Mouse (Mus musculus): ENCODE measurements around the gene Taco1. TPM values are rescaled to one million over a fixed set of nuclear protein-coding genes. Genes with fewer than 3 reads are reported as not detected.
A peak's percentile ranks its signal among the peaks of the same experiment; 100 is the strongest.

Taco1 gene
- polyA plus RNA-seq, 1 experiment from 2014 or later = 8.8 TPM

- Histone ChIP-seq H3K4me1 (replicated peaks; ENCODE audit: control insufficient read depth, insufficient read depth, low read length) (no peaks in the 10 kb centered on the region), H3K36me3 (ENCODE audit: control insufficient read depth, insufficient read depth, low read length) (peaks cover 10% of the 10 kb centered on the region; the same call in 1 of the 2 replicates), H3K9ac (ENCODE audit: low read length) (no peak overlapping the region), H3K4me3 (ENCODE audit: low read depth, low read length) (no peak overlapping the region), H3K9me3 (ENCODE audit: control insufficient read depth, low read length) (no peaks in the 10 kb centered on the region), H3K27ac (ENCODE audit: low read depth, low read length) (no peak overlapping the region), H3K27me3 (ENCODE audit: control insufficient read depth, insufficient read depth, low read length) (no peaks in the 10 kb centered on the region), H3K4me2 (ENCODE audit: low read depth, low read length, severe bottlenecking) (no peak overlapping the region)
- ATAC-seq (replicated peaks; ENCODE audit: low FRiP score) = no peak
- no peak for DNase-seq (ENCODE audit: low spot score)
- 95% methylated on average over 8 of the region's 8 CpGs for WGBS
Measured at GRCm38 (mm10) chr11:106054600-106054999, 11.3 kb upstream of the Taco1 start.

DNA sequence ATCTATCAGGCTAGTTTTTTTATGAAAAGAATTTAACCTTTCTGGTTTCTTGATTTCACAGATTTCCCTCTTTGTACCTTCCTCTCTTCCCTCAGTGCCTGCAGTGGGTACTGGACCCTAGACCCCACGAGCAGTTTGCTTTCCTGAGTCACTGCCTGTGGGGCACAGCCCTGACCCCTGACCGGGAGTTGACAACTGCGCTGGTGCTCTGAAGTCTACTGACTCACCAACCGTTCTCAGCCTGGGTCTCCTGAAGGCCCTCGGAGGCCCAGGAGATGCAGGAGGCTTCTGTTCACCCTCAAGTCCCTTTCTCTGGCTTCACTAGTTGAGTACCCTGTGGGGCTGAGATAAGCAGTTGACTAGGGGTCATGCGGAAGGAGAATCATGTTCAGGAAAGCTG is 10.5 kb upstream of the Taco1 start:
- 93% methylated on average over 6 of the region's 6 CpGs for WGBS
- no peak overlapping the region for H3K9ac ChIP-seq (ENCODE audit: low read length)
- no peak overlapping the region for H3K4me3 ChIP-seq (ENCODE audit: low read depth, low read length)
- H3K27ac ChIP-seq (ENCODE audit: low read depth, low read length) = no peak overlapping the region
- no peaks in the 10 kb centered on the region for H3K9me3 ChIP-seq (ENCODE audit: control insufficient read depth, low read length)
- peaks cover 10% of the 10 kb centered on the region; the same call in 1 of the 2 replicates for H3K36me3 ChIP-seq (ENCODE audit: control insufficient read depth, insufficient read depth, low read length)
- H3K27me3 ChIP-seq (ENCODE audit: control insufficient read depth, insufficient read depth, low read length) = no peaks in the 10 kb centered on the region
- H3K4me2 ChIP-seq (ENCODE audit: low read depth, low read length, severe bottlenecking) = no peak overlapping the region
- H3K4me1 ChIP-seq (replicated peaks; ENCODE audit: control insufficient read depth, insufficient read depth, low read length) = no peaks in the 10 kb centered on the region
- no peak for ATAC-seq (replicated peaks; ENCODE audit: low FRiP score)
- no peak for DNase-seq (ENCODE audit: low spot score)

GRCm38 (mm10) chr11:106056819-106057491 is 8.9 kb upstream of the Taco1 start:
- ATAC-seq (replicated peaks; ENCODE audit: low FRiP score) (no peak), DNase-seq (ENCODE audit: low spot score) (no peak)
- Histone ChIP-seq H3K36me3 (ENCODE audit: control insufficient read depth, insufficient read depth, low read length) (peaks cover 10% of the 10 kb centered on the region; the same call in 1 of the 2 replicates), H3K9me3 (ENCODE audit: control insufficient read depth, low read length) (no peaks in the 10 kb centered on the region), H3K4me1 (replicated peaks; ENCODE audit: control insufficient read depth, insufficient read depth, low read length) (no peaks in the 10 kb centered on the region), H3K27ac (ENCODE audit: low read depth, low read length) (no peak overlapping the region), H3K4me2 (ENCODE audit: low read depth, low read length, severe bottlenecking) (no peak overlapping the region), H3K4me3 (ENCODE audit: low read depth, low read length) (no peak overlapping the region), H3K9ac (ENCODE audit: low read length) (no peak overlapping the region), H3K27me3 (ENCODE audit: control insufficient read depth, insufficient read depth, low read length) (no peaks in the 10 kb centered on the region)
- 94% methylated on average over 8 of the region's 8 CpGs for WGBS

DNA sequence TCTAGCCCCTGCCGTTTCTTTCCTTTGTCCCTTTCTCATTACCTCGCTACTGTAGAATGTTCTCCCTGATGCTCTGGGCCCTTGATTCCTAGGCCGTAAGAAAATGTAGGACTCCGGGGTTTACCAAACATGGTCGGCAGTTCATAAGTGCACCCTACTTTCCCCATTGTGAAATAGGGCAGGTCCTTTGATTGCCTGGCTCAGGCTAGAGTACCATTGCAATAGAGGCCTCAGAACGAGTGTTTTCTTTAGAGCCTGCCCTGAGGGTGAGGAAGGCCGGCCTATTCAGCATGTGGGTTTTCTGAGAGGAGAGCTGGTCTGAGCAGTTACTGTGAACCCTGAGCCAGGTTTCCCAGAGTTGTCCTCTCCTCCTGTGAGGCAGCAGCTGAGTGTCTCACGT is 7.8 kb upstream of the Taco1 start:
- no peak for ATAC-seq (replicated peaks; ENCODE audit: low FRiP score)
- Histone ChIP-seq H3K4me2 (ENCODE audit: low read depth, low read length, severe bottlenecking) (no peak overlapping the region), H3K4me1 (replicated peaks; ENCODE audit: control insufficient read depth, insufficient read depth, low read length) (no peaks in the 10 kb centered on the region), H3K27me3 (ENCODE audit: control insufficient read depth, insufficient read depth, low read length) (no peaks in the 10 kb centered on the region), H3K4me3 (ENCODE audit: low read depth, low read length) (no peak overlapping the region), H3K36me3 (ENCODE audit: control insufficient read depth, insufficient read depth, low read length) (peaks cover 10% of the 10 kb centered on the region; the same call in 1 of the 2 replicates), H3K27ac (ENCODE audit: low read depth, low read length) (no peak overlapping the region), H3K9me3 (ENCODE audit: control insufficient read depth, low read length) (no peaks in the 10 kb centered on the region), H3K9ac (ENCODE audit: low read length) (no peak overlapping the region)
- WGBS = 75% methylated on average over 8 of the region's 8 CpGs
- no peak for DNase-seq (ENCODE audit: low spot score)

DNA sequence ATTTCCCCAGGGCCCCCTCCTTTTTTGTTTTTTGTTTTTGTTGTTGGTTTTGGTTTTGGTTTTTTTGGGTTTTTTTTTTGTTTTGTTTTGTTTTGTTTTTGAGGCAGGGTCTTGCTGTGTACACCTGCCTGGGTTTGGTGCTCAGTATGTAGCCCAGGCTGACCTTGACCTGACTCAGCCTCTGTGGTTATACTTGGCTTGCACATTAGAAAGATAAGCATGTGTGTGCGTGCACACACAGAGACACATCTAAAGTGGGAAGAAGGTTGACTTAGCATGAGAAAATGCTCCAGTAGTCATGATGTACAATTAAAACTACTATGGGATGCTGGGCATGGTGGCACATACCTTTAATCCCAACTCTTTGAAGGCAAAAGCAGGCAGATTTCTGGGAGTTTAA is 5.3 kb upstream of the Taco1 start:
- no peaks in the 10 kb centered on the region for H3K4me1 ChIP-seq (replicated peaks; ENCODE audit: control insufficient read depth, insufficient read depth, low read length)
- WGBS = 98% methylated on average over 1 of the region's 1 CpGs

GRCm38 (mm10) chr11:106061311-106061710 is 4.5 kb upstream of the Taco1 start:
- no peak for ATAC-seq (replicated peaks; ENCODE audit: low FRiP score)
- WGBS = 85% methylated on average over 1 of the region's 1 CpGs

More for the DNA sequence above, 5.3 kb upstream of the Taco1 start:
- Histone ChIP-seq H3K4me3 (ENCODE audit: low read depth, low read length) (no peak overlapping the region), H3K9ac (ENCODE audit: low read length) (no peak overlapping the region), H3K9me3 (ENCODE audit: control insufficient read depth, low read length) (no peaks in the 10 kb centered on the region), H3K27ac (ENCODE audit: low read depth, low read length) (no peak overlapping the region), H3K27me3 (ENCODE audit: control insufficient read depth, insufficient read depth, low read length) (no peaks in the 10 kb centered on the region), H3K36me3 (ENCODE audit: control insufficient read depth, insufficient read depth, low read length) (peaks cover 3% of the 10 kb centered on the region; the same call in 1 of the 2 replicates), H3K4me2 (ENCODE audit: low read depth, low read length, severe bottlenecking) (no peak overlapping the region)
- ATAC-seq (replicated peaks; ENCODE audit: low FRiP score) (no peak), DNase-seq (ENCODE audit: low spot score) (no peak)

DNA sequence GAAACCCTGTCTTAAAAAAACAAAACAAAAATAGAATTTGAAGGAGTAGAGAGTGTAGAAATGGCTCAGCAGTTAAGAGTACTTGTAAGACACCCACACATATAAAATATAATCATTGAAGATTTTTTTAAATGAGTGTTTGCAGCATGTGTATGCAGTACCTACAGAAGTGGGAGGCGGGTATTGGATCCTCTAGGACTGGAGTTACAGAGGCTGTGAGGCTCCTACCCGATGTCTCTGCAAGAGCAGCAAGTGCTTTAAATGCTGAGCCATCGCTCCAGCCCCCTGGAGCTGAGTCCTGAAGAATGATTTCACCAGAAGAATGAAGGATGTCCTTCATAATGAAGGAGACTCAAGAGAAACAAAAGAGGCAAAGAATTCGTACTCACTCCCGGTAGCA is 2.1 kb upstream of the Taco1 start:
- Histone ChIP-seq H3K4me1 (replicated peaks; ENCODE audit: control insufficient read depth, insufficient read depth, low read length) (no peaks in the 10 kb centered on the region), H3K4me2 (ENCODE audit: low read depth, low read length, severe bottlenecking) (no peak overlapping the region), H3K27me3 (ENCODE audit: control insufficient read depth, insufficient read depth, low read length) (no peaks in the 10 kb centered on the region), H3K9ac (ENCODE audit: low read length) (no peak overlapping the region), H3K36me3 (ENCODE audit: control insufficient read depth, insufficient read depth, low read length) (no peaks in the 10 kb centered on the region; the same call in 1 of the 2 replicates), H3K4me3 (ENCODE audit: low read depth, low read length) (no peak overlapping the region), H3K9me3 (ENCODE audit: control insufficient read depth, low read length) (no peaks in the 10 kb centered on the region), H3K27ac (ENCODE audit: low read depth, low read length) (no peak overlapping the region)
- WGBS = 80% methylated on average over 5 of the region's 5 CpGs
- DNase-seq (ENCODE audit: low spot score) = no peak
- ATAC-seq (replicated peaks; ENCODE audit: low FRiP score) = no peak

More at GRCm38 (mm10) chr11:106061311-106061710, 4.5 kb upstream of the Taco1 start:
- H3K4me2 ChIP-seq (ENCODE audit: low read depth, low read length, severe bottlenecking) = no peak overlapping the region
- H3K27ac ChIP-seq (ENCODE audit: low read depth, low read length) = no peak overlapping the region
- no peak overlapping the region for H3K9ac ChIP-seq (ENCODE audit: low read length)
- no peaks in the 10 kb centered on the region for H3K27me3 ChIP-seq (ENCODE audit: control insufficient read depth, insufficient read depth, low read length)
- no peak overlapping the region for H3K4me3 ChIP-seq (ENCODE audit: low read depth, low read length)
- no peaks in the 10 kb centered on the region for H3K9me3 ChIP-seq (ENCODE audit: control insufficient read depth, low read length)
- DNase-seq (ENCODE audit: low spot score) = no peak
- H3K4me1 ChIP-seq (replicated peaks; ENCODE audit: control insufficient read depth, insufficient read depth, low read length) = no peaks in the 10 kb centered on the region
- peaks cover 3% of the 10 kb centered on the region; the same call in 1 of the 2 replicates for H3K36me3 ChIP-seq (ENCODE audit: control insufficient read depth, insufficient read depth, low read length)

DNA sequence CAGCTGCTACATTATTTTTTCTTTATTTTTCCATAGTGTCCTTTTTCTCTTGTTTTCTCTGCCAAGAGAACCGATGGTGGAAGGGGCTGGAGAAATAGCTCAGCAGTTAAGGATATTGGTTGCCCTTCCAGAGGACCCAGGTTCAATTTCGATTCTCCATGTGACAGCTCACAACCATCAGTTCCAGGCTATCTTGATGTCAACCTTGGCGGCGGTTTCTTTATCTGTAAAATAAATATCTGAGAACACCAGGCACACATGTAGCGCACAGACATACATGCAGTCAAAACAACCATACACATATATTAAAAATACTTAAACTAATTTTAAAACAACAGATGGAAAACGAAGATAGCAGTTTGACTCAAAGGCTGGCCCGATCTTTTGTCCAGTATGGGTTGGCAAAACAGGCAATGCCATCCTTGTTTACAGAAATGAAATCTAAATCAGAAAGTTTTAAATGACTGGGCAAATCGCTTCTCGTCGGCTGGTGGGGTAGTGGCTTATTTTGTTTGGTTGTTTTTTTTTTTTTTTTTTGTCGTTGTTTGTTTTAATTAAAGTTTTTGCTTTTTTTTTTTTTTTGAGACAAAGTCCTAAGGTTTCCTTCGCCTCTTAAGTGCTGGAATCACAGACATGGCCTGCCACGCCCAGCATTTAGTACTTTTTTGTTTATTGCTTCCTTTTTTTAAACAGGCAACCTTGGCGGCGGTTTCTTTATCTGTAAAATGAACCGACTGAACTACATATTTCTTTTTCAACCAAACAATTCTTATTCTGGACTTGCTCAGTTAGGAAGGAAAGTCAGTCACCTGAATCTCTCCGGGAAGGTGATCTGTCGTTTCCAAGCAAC is 563 bp upstream of the Taco1 start:
- 48% methylated on average over 18 of the region's 18 CpGs for WGBS

More for the DNA sequence above, 563 bp upstream of the Taco1 start:
- no peaks in the 10 kb centered on the region for H3K9me3 ChIP-seq (ENCODE audit: control insufficient read depth, low read length)
- H3K27me3 ChIP-seq (ENCODE audit: control insufficient read depth, insufficient read depth, low read length) = no peaks in the 10 kb centered on the region
- no peaks in the 10 kb centered on the region for H3K4me1 ChIP-seq (replicated peaks; ENCODE audit: control insufficient read depth, insufficient read depth, low read length)
- peak overlapping the region; percentile 77 for H3K4me2 ChIP-seq (ENCODE audit: low read depth, low read length, severe bottlenecking)
- H3K27ac ChIP-seq (ENCODE audit: low read depth, low read length) = no peak overlapping the region
- H3K9ac ChIP-seq (ENCODE audit: low read length) = peak overlapping the region; percentile 87; the same call in 1 of the 2 replicates
- ATAC-seq (replicated peaks; ENCODE audit: low FRiP score) = no peak
- H3K4me3 ChIP-seq (ENCODE audit: low read depth, low read length) = peak overlapping the region; percentile 82
- no peak for DNase-seq (ENCODE audit: low spot score)
- no peaks in the 10 kb centered on the region for H3K36me3 ChIP-seq (ENCODE audit: control insufficient read depth, insufficient read depth, low read length)
